Mouse (Mus musculus) erythroblast, embryonic 14.5 days (primary cell): Measurements from ENCODE around the gene Sh2d1b1.

Source experiments
- GATA1 ChIP-seq: IDR thresholded peaks from 2 replicates; pipeline ENCODE4 v1.6.1; 2012; ENCODE audit warnings: low read length, inconsistent platforms, mixed read lengths
- TAL1 ChIP-seq: IDR thresholded peaks from 3 replicates; pipeline ENCODE4 v1.6.1; 2012; ENCODE audit warnings: low read length, inconsistent platforms, mixed read lengths

GRCm38 (mm10) chr1:170282415-170283129 lies 5.5 kb downstream of the Sh2d1b1 start:
- no peak for TF ChIP-seq GATA1
- no peak for TF ChIP-seq TAL1
